Mouse (Mus musculus): ENCODE measurements around the gene Rxfp2. TPM values are rescaled to one million over a fixed set of nuclear protein-coding genes. Genes with fewer than 3 reads are reported as not detected.

Gene Rxfp2
- polyA plus RNA-seq, 1 experiment from 2014 or later: 0.43 TPM

GRCm38 (mm10) chr5:150082696-150083095 is 64.2 kb downstream of the Rxfp2 start:
- no peak overlapping the region for H3K4me3 ChIP-seq (replicated peaks)
- H3K36me3 ChIP-seq: no peaks in the 10 kb centered on the region
- WGBS: 90% methylated on average over 14 of the region's 14 CpGs

DNA sequence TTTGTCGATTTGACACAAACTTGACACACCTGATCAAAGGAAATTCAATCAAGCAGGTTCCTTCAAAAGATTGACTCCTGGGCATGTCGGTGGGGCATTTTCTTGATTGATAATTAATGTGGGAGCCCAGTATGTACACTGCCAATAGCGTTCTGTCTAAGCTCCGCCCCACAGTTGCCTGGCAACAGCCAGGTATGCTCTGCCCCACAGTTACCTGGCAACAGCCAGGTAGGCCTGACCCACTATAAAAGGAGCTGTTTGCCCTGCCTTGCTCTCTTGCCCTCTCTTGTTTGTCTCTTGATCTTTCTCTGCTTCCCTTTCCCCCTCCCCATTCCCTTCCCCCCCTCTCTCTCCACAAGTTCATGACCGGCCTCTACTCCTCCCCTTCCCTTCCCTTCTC is 64.7 kb downstream of the Rxfp2 start:
- Histone ChIP-seq H3K4me3 (replicated peaks) (no peak overlapping the region), H3K36me3 (no peaks in the 10 kb centered on the region), H3K27me3 (no peaks in the 10 kb centered on the region), H3K27ac (no peak overlapping the region), H3K9me3 (no peaks in the 10 kb centered on the region), H3K4me1 (replicated peaks) (peaks cover 12% of the 10 kb centered on the region), H3K4me2 (replicated peaks) (no peak overlapping the region), H3K9ac (replicated peaks) (no peak overlapping the region)
- WGBS: 74% methylated on average over 5 of the region's 5 CpGs
- no peak for ATAC-seq

More at GRCm38 (mm10) chr5:150082696-150083095, 64.2 kb downstream of the Rxfp2 start:
- Histone ChIP-seq H3K4me2 (replicated peaks) (no peak overlapping the region), H3K9me3 (no peaks in the 10 kb centered on the region), H3K27me3 (no peaks in the 10 kb centered on the region), H3K9ac (replicated peaks) (no peak overlapping the region), H3K4me1 (replicated peaks) (peaks cover 12% of the 10 kb centered on the region), H3K27ac (no peak overlapping the region)
- ATAC-seq: no peak

GRCm38 (mm10) chr5:150097620-150098019 is 79.1 kb downstream of the Rxfp2 start:
- no peak overlapping the region for H3K4me2 ChIP-seq (replicated peaks)
- peak; percentile 84 for ATAC-seq
- H3K27ac ChIP-seq: no peak overlapping the region
- no peaks in the 10 kb centered on the region for H3K4me1 ChIP-seq (replicated peaks)
- H3K36me3 ChIP-seq: no peaks in the 10 kb centered on the region
- no peak overlapping the region for H3K4me3 ChIP-seq (replicated peaks)
- H3K27me3 ChIP-seq: no peaks in the 10 kb centered on the region
- WGBS: 12% methylated on average over 6 of the region's 6 CpGs
- no peak overlapping the region for H3K9ac ChIP-seq (replicated peaks)
- no peaks in the 10 kb centered on the region for H3K9me3 ChIP-seq

- Histone ChIP-seq H3K9me3 (no peaks in the 10 kb centered on the region), H3K4me2 (replicated peaks) (no peak overlapping the region), H3K4me3 (replicated peaks) (no peak overlapping the region), H3K27me3 (no peaks in the 10 kb centered on the region), H3K27ac (no peak overlapping the region), H3K9ac (replicated peaks) (no peak overlapping the region), H3K36me3 (no peaks in the 10 kb centered on the region), H3K4me1 (replicated peaks) (no peaks in the 10 kb centered on the region)
- 92% methylated on average over 12 of the region's 12 CpGs for WGBS
- ATAC-seq: no peak
These were observed 80.3 kb downstream of the Rxfp2 start for GRCm38 (mm10) chr5:150098754-150099153.

DNA sequence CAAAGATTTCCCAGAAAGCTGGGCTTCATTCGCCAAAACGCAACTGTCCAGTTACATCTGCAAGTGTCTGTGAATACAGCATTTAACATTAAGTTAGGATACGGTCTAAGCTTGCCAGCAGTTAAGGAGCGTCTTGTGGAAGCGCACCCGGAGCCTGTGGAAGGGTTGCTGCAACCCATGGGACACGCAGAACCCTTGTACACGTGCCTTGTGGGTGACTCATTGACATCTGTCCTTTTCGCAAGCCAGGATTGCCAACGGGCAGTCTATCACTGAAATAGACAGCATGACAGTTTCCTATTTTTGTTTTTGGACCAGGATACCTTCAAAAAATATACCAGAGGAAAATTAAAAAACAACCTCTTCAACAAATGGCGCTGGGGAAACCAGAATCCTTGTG is 83.3 kb downstream of the Rxfp2 start:
- no peak overlapping the region for H3K4me2 ChIP-seq (replicated peaks)
- H3K27ac ChIP-seq: no peak overlapping the region
- 90% methylated on average over 11 of the region's 11 CpGs for WGBS
- H3K9ac ChIP-seq (replicated peaks): no peak overlapping the region
- no peaks in the 10 kb centered on the region for H3K9me3 ChIP-seq
- H3K27me3 ChIP-seq: no peaks in the 10 kb centered on the region
- no peak overlapping the region for H3K4me3 ChIP-seq (replicated peaks)
- ATAC-seq: no peak
- H3K4me1 ChIP-seq (replicated peaks): no peaks in the 10 kb centered on the region
- H3K36me3 ChIP-seq: no peaks in the 10 kb centered on the region

DNA sequence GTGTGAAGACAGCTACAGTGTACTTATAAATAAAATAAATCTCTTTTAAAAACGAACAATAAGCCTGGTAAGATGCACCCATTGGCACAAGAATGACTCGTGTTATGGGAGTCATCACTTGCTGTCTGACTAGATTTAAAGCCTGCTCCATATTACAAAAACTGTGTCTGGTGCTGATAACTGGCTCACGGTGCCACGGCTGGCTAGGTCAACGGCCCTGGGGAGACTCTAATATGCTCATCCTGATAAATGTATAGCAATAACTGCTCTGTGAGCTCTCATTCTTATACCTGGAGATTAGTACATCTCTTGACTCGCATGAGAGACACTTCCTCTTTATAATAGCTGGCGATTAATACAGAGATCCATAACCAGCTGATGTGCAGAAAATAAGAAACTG is 87.9 kb downstream of the Rxfp2 start:
- no peaks in the 10 kb centered on the region for H3K36me3 ChIP-seq
- WGBS: 89% methylated on average over 7 of the region's 7 CpGs
- H3K27me3 ChIP-seq: no peaks in the 10 kb centered on the region
- no peak for ATAC-seq
- no peak overlapping the region for H3K4me2 ChIP-seq (replicated peaks)
- H3K9me3 ChIP-seq: no peaks in the 10 kb centered on the region
- no peak overlapping the region for H3K9ac ChIP-seq (replicated peaks)
- no peaks in the 10 kb centered on the region for H3K4me1 ChIP-seq (replicated peaks)
- H3K27ac ChIP-seq: no peak overlapping the region
- H3K4me3 ChIP-seq (replicated peaks): no peak overlapping the region

GRCm38 (mm10) chr5:150111236-150111635 is 92.8 kb downstream of the Rxfp2 start:
- no peak for ATAC-seq
- peaks cover 17% of the 10 kb centered on the region for H3K4me1 ChIP-seq (replicated peaks)
- no peak overlapping the region for H3K27ac ChIP-seq
- no peak overlapping the region for H3K4me2 ChIP-seq (replicated peaks)
- no peaks in the 10 kb centered on the region for H3K9me3 ChIP-seq
- 43% methylated on average over 8 of the region's 8 CpGs for WGBS
- no peak overlapping the region for H3K9ac ChIP-seq (replicated peaks)
- no peaks in the 10 kb centered on the region for H3K27me3 ChIP-seq
- H3K36me3 ChIP-seq: no peaks in the 10 kb centered on the region
- no peak overlapping the region for H3K4me3 ChIP-seq (replicated peaks)

DNA sequence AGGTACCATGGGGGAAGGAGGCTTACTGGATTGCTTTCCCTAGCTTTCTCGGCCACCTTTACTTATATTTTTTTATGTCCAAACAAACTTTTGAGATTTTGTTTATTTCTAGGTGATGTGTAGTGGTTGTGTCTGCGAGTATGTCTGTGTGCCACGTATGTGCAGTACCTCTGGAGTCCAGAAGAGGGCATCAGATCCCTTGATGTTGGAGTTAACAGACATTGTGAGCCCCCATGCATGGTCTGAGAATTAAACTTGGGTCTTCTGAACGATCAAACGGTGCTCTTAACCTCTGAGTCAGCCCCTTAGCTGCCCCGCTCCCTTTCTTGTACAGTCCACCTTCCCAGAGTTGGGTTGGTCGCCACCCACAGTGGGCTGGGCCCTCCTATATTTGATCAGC is 95.5 kb downstream of the Rxfp2 start:
- H3K36me3 ChIP-seq: no peaks in the 10 kb centered on the region
- H3K4me1 ChIP-seq (replicated peaks): peaks cover 19% of the 10 kb centered on the region
- H3K9me3 ChIP-seq: no peaks in the 10 kb centered on the region
- H3K27ac ChIP-seq: no peak overlapping the region
- no peak overlapping the region for H3K4me2 ChIP-seq (replicated peaks)
- WGBS: 80% methylated on average over 7 of the region's 7 CpGs
- H3K4me3 ChIP-seq (replicated peaks): no peak overlapping the region
- H3K27me3 ChIP-seq: 0 out of 2 replicates have a peak, but pooled peaks cover under 1% of the 10 kb centered on the region
- no peak overlapping the region for H3K9ac ChIP-seq (replicated peaks)
- no peak for ATAC-seq

- Histone ChIP-seq H3K4me2 (replicated peaks) (no peak overlapping the region), H3K27me3 (0 out of 2 replicates have a peak, but pooled peaks cover 7% of the 10 kb centered on the region), H3K27ac (no peak overlapping the region), H3K4me3 (replicated peaks) (no peak overlapping the region), H3K9me3 (no peaks in the 10 kb centered on the region), H3K36me3 (no peaks in the 10 kb centered on the region), H3K9ac (replicated peaks) (no peak overlapping the region), H3K4me1 (replicated peaks) (peaks cover 22% of the 10 kb centered on the region)
- WGBS: 92% methylated on average over 4 of the region's 4 CpGs
- ATAC-seq: no peak
These were observed 96.3 kb downstream of the Rxfp2 start for GRCm38 (mm10) chr5:150114778-150115177.

DNA sequence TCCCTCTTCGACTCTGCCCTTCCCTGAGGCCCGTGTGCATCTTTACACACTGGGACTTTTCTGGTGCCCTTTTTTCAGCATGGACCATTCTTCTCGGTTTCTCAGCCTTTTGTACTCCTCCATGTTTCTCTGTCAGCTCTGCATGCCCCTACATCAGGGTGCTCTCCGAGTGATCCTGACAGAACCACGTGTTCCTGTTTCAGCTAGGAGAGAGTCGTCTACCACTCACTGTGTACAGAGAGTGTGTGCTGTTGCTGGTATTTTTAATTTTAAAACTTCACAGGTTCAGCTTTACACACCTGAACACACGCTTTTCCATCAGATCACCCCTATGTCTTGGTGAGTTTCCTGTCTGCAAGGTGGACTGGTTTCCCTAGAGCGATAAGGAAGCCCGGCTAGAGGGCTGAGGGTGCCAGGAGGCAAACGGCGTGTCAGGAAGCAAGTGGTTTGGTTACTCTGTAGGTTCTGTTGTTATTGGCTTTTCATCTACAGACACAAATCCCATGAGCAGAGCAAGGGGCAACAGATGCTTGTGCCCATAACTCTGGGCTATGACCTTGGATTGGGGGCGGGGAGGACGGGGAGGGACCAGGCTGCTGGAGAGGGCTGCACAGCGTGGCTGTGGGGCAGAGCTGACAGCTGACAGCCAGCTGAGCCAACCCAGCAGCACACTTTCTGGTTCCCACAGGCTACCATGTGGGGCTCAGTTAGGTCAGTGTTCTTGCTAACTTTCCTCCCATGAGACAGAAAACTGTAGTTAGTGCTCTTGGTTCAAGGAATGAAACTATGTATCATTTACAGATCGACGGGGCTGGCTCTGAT is 97.0 kb downstream of the Rxfp2 start:
- H3K27me3 ChIP-seq: 0 out of 2 replicates have a peak, but pooled peaks cover 7% of the 10 kb centered on the region
- H3K4me2 ChIP-seq (replicated peaks): no peak overlapping the region
- H3K27ac ChIP-seq: peak overlapping the region; percentile 17; the same call in 1 of the 2 replicates
- H3K9ac ChIP-seq (replicated peaks): no peak overlapping the region
- no peak for ATAC-seq
- H3K36me3 ChIP-seq: no peaks in the 10 kb centered on the region
- no peak overlapping the region for H3K4me3 ChIP-seq (replicated peaks)
- peaks cover 22% of the 10 kb centered on the region for H3K4me1 ChIP-seq (replicated peaks)
- WGBS: 57% methylated on average over 16 of the region's 16 CpGs
- no peaks in the 10 kb centered on the region for H3K9me3 ChIP-seq

GRCm38 (mm10) chr5:150116216-150116905 is 97.9 kb downstream of the Rxfp2 start:
- no peak overlapping the region for H3K9ac ChIP-seq (replicated peaks)
- H3K9me3 ChIP-seq: no peaks in the 10 kb centered on the region
- H3K4me2 ChIP-seq (replicated peaks): no peak overlapping the region
- ATAC-seq: no peak
- H3K27ac ChIP-seq: peak overlapping the region; percentile 17; the same call in 1 of the 2 replicates
- WGBS: 73% methylated on average over 9 of the region's 9 CpGs
- peaks cover 22% of the 10 kb centered on the region for H3K4me1 ChIP-seq (replicated peaks)
- H3K36me3 ChIP-seq: no peaks in the 10 kb centered on the region
- 0 out of 2 replicates have a peak, but pooled peaks cover 7% of the 10 kb centered on the region for H3K27me3 ChIP-seq
- H3K4me3 ChIP-seq (replicated peaks): no peak overlapping the region

- WGBS: 83% methylated on average over 6 of the region's 6 CpGs
- H3K4me1 ChIP-seq (replicated peaks): peaks cover 22% of the 10 kb centered on the region
These were observed 98.4 kb downstream of the Rxfp2 start for GRCm38 (mm10) chr5:150116906-150117216.

More at GRCm38 (mm10) chr5:150116906-150117216, 98.4 kb downstream of the Rxfp2 start:
- no peaks in the 10 kb centered on the region for H3K9me3 ChIP-seq
- H3K9ac ChIP-seq (replicated peaks): no peak overlapping the region
- no peaks in the 10 kb centered on the region for H3K36me3 ChIP-seq
- 0 out of 2 replicates have a peak, but pooled peaks cover 7% of the 10 kb centered on the region for H3K27me3 ChIP-seq
- H3K27ac ChIP-seq: no peak overlapping the region
- no peak overlapping the region for H3K4me3 ChIP-seq (replicated peaks)
- H3K4me2 ChIP-seq (replicated peaks): no peak overlapping the region
- ATAC-seq: no peak
